Mouse (Mus musculus) ES-E14 (cell line): Measurements from ENCODE around the gene Myo3b. TPM values are rescaled to one million over a fixed set of nuclear protein-coding genes. Genes with fewer than 3 reads are reported as not detected.
A peak's percentile ranks its signal among the peaks of the same experiment; 100 is the strongest.

Experiments used
- DNase-seq: peaks from one replicate; pipeline ENCODE4 v3.0.0-alpha.2; 2013; ENCODE audit warnings: low read depth, low spot score
- H3K27ac ChIP-seq: 2 replicates; pipeline ENCODE4 v1.5.1; 2012; ENCODE audit warnings: low read depth, mild to moderate bottlenecking, low read length, moderate library complexity, mixed read lengths; ENCODE audit not compliant: poor library complexity, insufficient read depth, severe bottlenecking
- H3K36me3 ChIP-seq: 2 replicates; pipeline ENCODE4 v1.6.1; 2012; ENCODE audit warnings: mild to moderate bottlenecking, low read length, moderate library complexity, mixed read lengths; ENCODE audit not compliant: control insufficient read depth, poor library complexity, insufficient read depth, severe bottlenecking
- H3K4me1 ChIP-seq, 2 experiments: fragments of 150-350 bp in 1 of 2; sonication (generic) in 1 of 2; 2 replicates each; pipeline ENCODE4 v1.6.1; 2012; ENCODE audit warnings: low read length in 2 of 2, mild to moderate bottlenecking in 1 of 2, mixed read lengths in 1 of 2; ENCODE audit not compliant: control insufficient read depth in 2 of 2, insufficient read depth in 2 of 2, poor library complexity in 1 of 2
- H3K4me3 ChIP-seq, 2 experiments: fragments of 150-350 bp in 1 of 2; sonication (generic) in 1 of 2; 2 replicates each; pipeline ENCODE4 v1.5.1; 2012; ENCODE audit warnings: low read length in 2 of 2, low read depth in 1 of 2, mild to moderate bottlenecking in 1 of 2, mixed read lengths in 1 of 2; ENCODE audit not compliant: insufficient read depth in 1 of 2, poor library complexity in 1 of 2, severe bottlenecking in 1 of 2
- H3K9ac ChIP-seq: 2 replicates; pipeline ENCODE4 v1.6.1; 2012; ENCODE audit warnings: low read depth, mild to moderate bottlenecking, low read length, mixed read lengths; ENCODE audit not compliant: poor library complexity, insufficient read depth, severe bottlenecking
- H3K9me3 ChIP-seq: fragments of 150-350 bp; sonication (generic); 2 replicates; pipeline ENCODE4 v1.6.1; 2012; ENCODE audit warnings: low read depth, mild to moderate bottlenecking, low read length; ENCODE audit not compliant: control insufficient read depth, insufficient read depth
- CHD2 ChIP-seq: IDR thresholded peaks from 2 replicates; pipeline ENCODE4 v1.6.1; 2014; ENCODE audit warnings: mild to moderate bottlenecking, low read depth, low read length, inconsistent platforms
- HCFC1 ChIP-seq: IDR thresholded peaks from 2 replicates; pipeline ENCODE4 v1.6.1; 2012; ENCODE audit warnings: low read length, inconsistent platforms, borderline replicate concordance; ENCODE audit not compliant: insufficient read depth
- MAFK ChIP-seq: IDR thresholded peaks from 2 replicates; pipeline ENCODE4 v1.6.1; 2014; ENCODE audit warnings: mild to moderate bottlenecking, low read depth, low read length, inconsistent platforms; ENCODE audit not compliant: insufficient read depth
- ZC3H11A ChIP-seq: IDR thresholded peaks from 2 replicates; pipeline ENCODE4 v1.6.1; 2012; ENCODE audit warnings: low read depth, mild to moderate bottlenecking, inconsistent platforms, low read length, borderline replicate concordance
- ZNF384 ChIP-seq: IDR thresholded peaks from 2 replicates; pipeline ENCODE4 v1.6.1; 2012; ENCODE audit warnings: low read depth, low read length, inconsistent platforms
- in situ Hi-C, 2 experiments: fragments of 600-800 bp; cut with MboI; formaldehyde crosslinking; loops; one replicate each; pipeline ENCODE4 v1.15.1; 2025; ENCODE audit warnings: low sequenced_read_pairs in 2 of 2, inconsistent platforms in 1 of 2; ENCODE audit not compliant: unreplicated experiment in 2 of 2
- total RNA-seq: library from RNA; depleted of rRNA; stranded (reverse); fragments of 300-350 nt; gene quantifications from 2 replicates; pipeline ENCODE4 v1.2.3, GENCODE M21; 2012

Gene Myo3b
- total RNA-seq, 1 experiment = 0.13 TPM

GRCm38 (mm10) chr2:70208411-70208810 is 169.5 kb downstream of the Myo3b start:
- TF ChIP-seq ZNF384 (no peak), CHD2 (no peak), ZC3H11A (no peak), MAFK (no peak)
- no peak overlapping the region for H3K9ac ChIP-seq
- no peaks in the 10 kb centered on the region; the same call in 1 of the 2 replicates for H3K36me3 ChIP-seq
- no peak for DNase-seq
- H3K4me1 ChIP-seq = no peaks in the 10 kb centered on the region
- no peak overlapping the region for H3K4me3 ChIP-seq
- no peak overlapping the region for H3K27ac ChIP-seq
- in situ Hi-C loops = no loop called here
- no peaks in the 10 kb centered on the region for H3K9me3 ChIP-seq

GRCm38 (mm10) chr2:70209790-70210189 is 170.9 kb downstream of the Myo3b start:
- H3K9me3 ChIP-seq = no peaks in the 10 kb centered on the region
- no peak overlapping the region for H3K27ac ChIP-seq
- no peaks in the 10 kb centered on the region; the same call in 1 of the 2 replicates for H3K36me3 ChIP-seq
- H3K9ac ChIP-seq = no peak overlapping the region
- DNase-seq = no peak
- TF ChIP-seq MAFK = peak; percentile 53; the same call in 1 of the 2 replicates
- no peak for TF ChIP-seq ZC3H11A
- H3K4me3 ChIP-seq = no peak overlapping the region
- no peaks in the 10 kb centered on the region for H3K4me1 ChIP-seq
- in situ Hi-C loops = no loop called here

GRCm38 (mm10) chr2:70210427-70211332 is 171.8 kb downstream of the Myo3b start:
- Histone ChIP-seq H3K4me1 (no peaks in the 10 kb centered on the region), H3K27ac (no peak overlapping the region; the same call in 1 of the 2 replicates), H3K36me3 (no peaks in the 10 kb centered on the region; the same call in 1 of the 2 replicates), H3K9ac (no peak overlapping the region), H3K4me3 (no peak overlapping the region), H3K9me3 (no peaks in the 10 kb centered on the region)
- no peak for TF ChIP-seq CHD2
- in situ Hi-C loops = no loop called here
- no peak for DNase-seq

- no peak overlapping the region for H3K27ac ChIP-seq
- no peak overlapping the region for H3K9ac ChIP-seq
- TF ChIP-seq HCFC1 = no peak
- no peak for TF ChIP-seq ZC3H11A
- TF ChIP-seq ZNF384 = no peak
- no peak for TF ChIP-seq MAFK
- no peak for TF ChIP-seq CHD2
- in situ Hi-C loops = no loop called here
- DNase-seq = no peak
- H3K4me1 ChIP-seq = no peaks in the 10 kb centered on the region
- H3K4me3 ChIP-seq = no peak overlapping the region
- H3K36me3 ChIP-seq = no peaks in the 10 kb centered on the region; the same call in 1 of the 2 replicates
- H3K9me3 ChIP-seq = no peaks in the 10 kb centered on the region
These were observed 175.5 kb downstream of the Myo3b start for GRCm38 (mm10) chr2:70214401-70214800.

- in situ Hi-C loops = no loop called here
- TF ChIP-seq CHD2 (no peak), MAFK (no peak), HCFC1 (no peak), ZNF384 (no peak), ZC3H11A (no peak)
- no peaks in the 10 kb centered on the region for H3K36me3 ChIP-seq
- H3K9me3 ChIP-seq = no peaks in the 10 kb centered on the region
- no peak overlapping the region for H3K27ac ChIP-seq
- H3K9ac ChIP-seq = no peak overlapping the region
- no peak for DNase-seq
- H3K4me1 ChIP-seq = no peaks in the 10 kb centered on the region
- no peak overlapping the region for H3K4me3 ChIP-seq
These were observed 178.9 kb downstream of the Myo3b start for GRCm38 (mm10) chr2:70217800-70218199.
